ENCODE assay signal across 14 mouse cellular contexts in the genomic region with DNA sequence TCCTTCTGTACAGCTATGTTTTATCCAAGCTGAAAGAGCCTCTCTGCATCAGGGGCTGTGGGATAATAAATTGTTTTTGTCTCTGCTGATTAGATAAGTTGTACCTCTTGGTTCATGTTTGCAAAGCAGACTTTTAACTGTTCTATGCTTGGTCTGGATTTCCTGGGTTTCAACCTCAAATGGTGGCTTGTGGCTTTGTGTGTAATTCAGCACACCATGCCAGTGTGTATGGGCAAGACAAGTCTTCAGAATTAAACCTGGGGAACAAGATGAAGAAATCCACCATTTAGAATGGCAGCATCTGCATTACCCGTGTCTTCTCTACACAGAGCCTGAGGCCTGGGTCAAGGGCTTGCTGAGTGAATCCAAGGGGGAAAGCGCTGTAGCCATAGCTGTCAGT.
"Had no signal": no experiment of that assay in that cellular context is flagged by ENCODE, and none has a peak within 500 bp of the region (broad histone marks: within the 10 kb centered on the region; RNA-seq: fewer than 3 reads in every experiment).

No protein-coding gene starts in this region.

- ATAC-seq: liver, embryonic 12.5 days had no signal

- DNase-seq: kidney, adult 2 months; kidney, postnatal 36 days; layer of hippocampus, adult 9-11 months; layer of hippocampus, postnatal 36 days; lung, embryonic 14.5 days; lung, postnatal 10 days; lung, postnatal 4 days; right cerebral cortex, adult 18-20 months; thymus, postnatal 4 days had no signal

- H3K4me1 ChIP-seq: stomach, embryonic 15.5 days had no signal

- H3K4me3 ChIP-seq: limb, embryonic 15.5 days; liver, embryonic 12.5 days; midbrain, embryonic 12.5 days; neural tube, embryonic 15.5 days; stomach, embryonic 15.5 days had no signal

- H3K36me3 ChIP-seq: limb, embryonic 15.5 days; liver, embryonic 12.5 days; midbrain, embryonic 12.5 days; neural tube, embryonic 15.5 days; stomach, embryonic 15.5 days had no signal

- H3K27ac ChIP-seq: limb, embryonic 15.5 days; liver, embryonic 12.5 days; midbrain, embryonic 12.5 days; neural tube, embryonic 15.5 days; stomach, embryonic 15.5 days had no signal

- H3K27me3 ChIP-seq: stomach, embryonic 15.5 days had no signal
